Mouse (Mus musculus) kidney, adult 2 months (tissue): Measurements from ENCODE around the gene Gm11938.

ENCODE experiments used
- CTCF ChIP-seq: fragments of 200-500 bp; conservative IDR thresholded peaks from 2 replicates; pipeline ENCODE4 v1.5.1; 2011; ENCODE audit warnings: low read depth, mild to moderate bottlenecking, control low read depth, low read length, moderate library complexity, mixed read lengths; ENCODE audit not compliant: insufficient read depth, insufficient read length
- POLR2A ChIP-seq: fragments of 200-500 bp; IDR thresholded peaks from one replicate; pipeline ENCODE4 v1.6.1; 2011; ENCODE audit warnings: low read depth, low read length, control low read depth

DNA sequence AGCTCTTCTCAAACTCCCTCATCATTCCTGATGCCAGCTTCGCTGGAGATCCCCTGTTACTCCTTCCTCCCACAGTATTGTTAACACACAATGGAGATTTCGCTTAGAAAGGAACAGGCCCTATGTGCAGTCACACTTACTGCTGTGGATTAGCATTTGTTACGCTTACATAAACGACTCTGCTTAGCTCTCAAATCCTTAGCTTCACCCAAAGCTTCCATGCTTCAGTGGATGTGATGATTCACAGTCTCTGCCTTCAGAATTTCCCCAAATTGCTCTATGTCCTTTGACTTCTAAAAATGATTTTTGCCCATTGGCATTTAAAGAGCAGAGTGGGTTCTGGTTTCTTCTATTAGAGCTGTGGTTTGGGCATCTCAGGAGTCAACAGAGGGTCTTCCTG is 29.9 kb downstream of the Gm11938 start:
- no peak for TF ChIP-seq POLR2A
- TF ChIP-seq CTCF: no peak
